Mouse (Mus musculus): ENCODE measurements at regions not wholly inside any gene's neighbourhood (a gene's known extent, or its start where the extent isn't known, plus 50 kb on each side); places are given as distances from the start of the nearest gene placed in this dataset.

DNA sequence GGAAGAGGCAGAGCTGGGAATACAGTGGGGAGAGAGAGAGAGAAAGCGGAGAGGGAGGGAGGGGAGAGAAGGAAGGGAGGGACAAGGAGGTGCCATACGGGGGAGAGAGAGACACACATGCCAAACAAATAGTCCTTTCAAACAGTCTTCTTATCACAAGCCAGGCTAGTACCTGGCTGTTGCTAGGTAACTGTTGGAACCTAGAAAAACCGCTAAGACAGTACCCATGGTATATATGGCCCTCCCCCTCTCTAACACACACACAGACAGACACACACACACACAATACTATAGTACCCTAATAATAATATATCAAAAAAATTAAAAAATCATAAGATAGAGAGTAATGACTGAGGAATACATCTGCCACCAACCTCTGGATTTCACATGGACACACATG, 117.4 kb upstream of the Med14 start:
- TF ChIP-seq GATA1 (IDR thresholded peaks at IDR 0.05; ENCODE audit: low read length) (no peak), TAL1 (IDR thresholded peaks at IDR 0.05; ENCODE audit: low read length) (no peak)

Data from erythroblast, embryonic 14.5 days (primary cell).